Mouse (Mus musculus): Measurements from ENCODE around the gene Tmem132d.

DNA sequence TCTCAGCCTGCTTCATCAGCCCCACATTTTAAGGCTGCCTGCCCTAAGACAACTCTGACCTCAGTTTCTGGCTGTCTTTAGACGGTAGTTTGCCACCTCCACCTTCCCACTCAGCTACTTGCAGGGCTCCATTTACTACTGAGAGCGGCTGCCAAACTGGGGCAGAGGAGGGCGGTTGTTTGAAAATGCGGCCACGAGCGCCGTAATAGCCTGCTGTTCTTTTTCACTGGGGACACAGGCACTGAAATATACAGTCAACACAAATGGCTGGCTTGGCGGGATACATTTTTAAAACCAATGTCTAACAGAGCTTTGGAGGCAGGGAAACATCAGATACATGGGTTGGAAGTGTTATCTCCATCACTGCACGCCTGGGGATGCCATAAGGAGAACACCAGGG is 428.2 kb downstream of the Tmem132d start:
- TF ChIP-seq CTCF (IDR thresholded peaks at IDR 0.05; ENCODE audit: borderline replicate concordance, insufficient read depth, low read length), result no peak
- TF ChIP-seq POLR2A (IDR thresholded peaks at IDR 0.05; ENCODE audit: low read depth, low read length), result no peak

All from embryonic fibroblast, embryonic 13.5 days (primary cell).